In genomic region chr10:60237475-60238154, GRCm38 (mm10) we compare ENCODE assay signal across 7 mouse cellular contexts. TPM values are rescaled to one million over a fixed set of nuclear protein-coding genes. Genes with fewer than 3 reads are reported as not detected.
DNase-seq lines count a peak whose midpoint lies in the region; TF ChIP-seq lines count a peak whose summit lies in the region.

No protein-coding gene starts in this region.

- intact Hi-C loops in left cerebral cortex, adult 2 months (cut with DNase I): loop anchor here (1.0 kb wide), 1 partner anchor 46 kb away; no protein-coding TSS in a partner anchor

- H3K4me1 ChIP-seq in limb, embryonic 10.5 days: no peaks in the 10 kb centered on the region

- no peak overlapping the region for H3K4me3 ChIP-seq in left cerebral cortex, adult 2 months
- no peak overlapping the region for H3K4me3 ChIP-seq in limb, embryonic 10.5 days

- peak in 1 of 2 experiments; percentile 45 for DNase-seq in left cerebral cortex, adult 2 months (ENCODE audit: extremely low spot score in 1 of 2, low spot score in 2 of 2)
- no peak for DNase-seq in left cerebral cortex, adult 11 months (ENCODE audit: low spot score)
- DNase-seq in MEL-GATA-1-ER (ENCODE audit: extremely low read depth, low read depth): peak; percentile 31
- peak; percentile 17 for DNase-seq in c-Kit-negative CD71-positive TER-119-positive erythroid progenitor cells, embryonic 14.5 days (ENCODE audit: low read depth, low spot score)
- peak; percentile 45 for DNase-seq in forelimb bud, embryonic 11.5 days (ENCODE audit: low read depth, low spot score)
- peak; percentile 64 for DNase-seq in limb, embryonic 10.5 days (ENCODE audit: low spot score)
- peak; percentile 72 for DNase-seq in skeletal muscle tissue, adult 2 months (ENCODE audit: low read depth, low spot score)

- no peak overlapping the region for H3K27ac ChIP-seq in left cerebral cortex, adult 2 months
- no peak overlapping the region for H3K27ac ChIP-seq in limb, embryonic 10.5 days

- H3K36me3 ChIP-seq in limb, embryonic 10.5 days: no peaks in the 10 kb centered on the region

- H3K27me3 ChIP-seq in limb, embryonic 10.5 days (ENCODE audit: low read depth, poor library complexity, severe bottlenecking): no peaks in the 10 kb centered on the region

- TF ChIP-seq CTCF in left cerebral cortex, adult 2 months (IDR thresholded peaks at IDR 0.05): peak; percentile 73

- no peaks in the 10 kb centered on the region for H3K9me3 ChIP-seq in limb, embryonic 10.5 days (replicated peaks)

- 65% methylated on average over 10 of the region's 10 CpGs for WGBS in limb, embryonic 10.5 days

RNA-seq across cellular contexts. Expression of gene Chst3, which starts 18.6 kb away (rescaled TPM):
- total RNA-seq in left cerebral cortex, adult 2 months (2021): 1 to 10 TPM; 1.2 to 1.4 TPM
- polyA plus RNA-seq in limb, embryonic 10.5 days (2016; fragmentation: Nextera tagmentation; extraction: Ambion mirVana): 1.4 and 2.0 TPM in 2 replicates

RNA-seq across cellular contexts. Expression of gene Psap, which starts 39.8 kb away (rescaled TPM):
- 1,000 to 10,000 TPM; 1,511 to 1,570 TPM for total RNA-seq in left cerebral cortex, adult 2 months (2021)
- polyA plus RNA-seq in limb, embryonic 10.5 days (2016; fragmentation: Nextera tagmentation; extraction: Ambion mirVana): 36.2 and 41.0 TPM in 2 replicates
